Mouse (Mus musculus): ENCODE results near the gene Zranb1. TPM values are rescaled to one million over a fixed set of nuclear protein-coding genes. Genes with fewer than 3 reads are reported as not detected.

Zranb1 gene
- 10 to 100 TPM; 25.5 to 35.5 TPM for polyA plus RNA-seq (2017; shearing (Covaris generic))

DNA sequence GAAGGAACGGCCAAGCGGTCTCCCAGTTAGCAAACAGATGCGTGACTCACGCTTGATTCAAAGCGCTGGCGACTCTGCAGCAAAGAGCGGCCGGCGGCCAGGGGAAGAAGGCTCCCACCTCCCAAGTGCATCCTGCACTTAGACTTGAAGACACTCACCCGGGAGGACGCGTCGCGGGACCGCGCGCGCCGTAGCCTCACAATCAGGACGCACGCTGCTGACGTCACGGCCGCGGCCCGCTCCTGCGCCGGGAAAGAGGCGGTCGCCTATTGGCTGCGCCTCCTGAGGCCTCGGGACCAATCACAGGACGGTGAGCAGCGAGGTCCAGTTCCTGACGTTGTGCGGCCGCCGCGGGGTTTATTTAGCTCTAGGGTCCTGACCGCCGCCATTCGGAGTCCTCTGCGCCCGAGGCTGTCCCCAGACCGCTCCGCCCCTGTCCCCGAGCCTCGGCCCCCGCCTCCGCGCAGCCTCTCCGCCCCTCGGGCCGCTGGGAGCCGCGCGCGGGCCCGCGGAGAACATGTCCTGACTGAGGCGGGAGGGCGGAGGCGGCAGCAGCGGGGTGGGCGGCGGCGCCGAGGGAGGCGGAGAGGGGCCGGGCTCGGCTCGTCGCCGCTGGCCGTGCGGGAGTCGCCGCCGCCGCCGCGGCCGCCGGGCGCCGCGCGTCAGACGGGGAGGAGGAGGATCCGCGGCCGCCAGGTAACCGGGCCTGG, at the start of gene Zranb1:
Zranb1 (plus strand) TSS at position 293 of the 710 bp plus-strand sequence.

Other genes with a start within 250 kb of the Zranb1 start
- gene Fam53b, start 117.3 kb upstream of the Zranb1 start, polyA plus RNA-seq (2017; shearing (Covaris generic)), result 100 to 1,000 TPM; 153 to 165 TPM
- 10 to 100 TPM; 46.2 to 52.6 TPM for gene Eef1akmt2, start 78.5 kb upstream of the Zranb1 start, polyA plus RNA-seq (2017; shearing (Covaris generic))
- gene Abraxas2, start 71.9 kb upstream of the Zranb1 start, polyA plus RNA-seq (2017; shearing (Covaris generic)), result 10 to 100 TPM; 24.8 to 32.9 TPM
- 1 to 10 TPM in 1 of 2 experiments, not detected in 1; 1.0 TPM for gene Fgfr2, start 192.2 kb downstream of the Zranb1 start, polyA plus RNA-seq (2017; shearing (Covaris generic))
- 1 to 10 TPM in 1 of 2 experiments, under 1 TPM in 1; 0.80 to 2.1 TPM for gene Ctbp2, start 193.2 kb downstream of the Zranb1 start, polyA plus RNA-seq (2017; shearing (Covaris generic))

Data from activated CD4-positive, CD25-positive, alpha-beta regulatory T cell (primary cell).